Mouse (Mus musculus) left cerebral cortex, adult 11 months (tissue): ENCODE results near the gene Wnt4.

Source experiments
- DNase-seq: peaks from one replicate; pipeline ENCODE4 v3.0.0; 2022; ENCODE audit warnings: low spot score

The Wnt4 gene

DNA sequence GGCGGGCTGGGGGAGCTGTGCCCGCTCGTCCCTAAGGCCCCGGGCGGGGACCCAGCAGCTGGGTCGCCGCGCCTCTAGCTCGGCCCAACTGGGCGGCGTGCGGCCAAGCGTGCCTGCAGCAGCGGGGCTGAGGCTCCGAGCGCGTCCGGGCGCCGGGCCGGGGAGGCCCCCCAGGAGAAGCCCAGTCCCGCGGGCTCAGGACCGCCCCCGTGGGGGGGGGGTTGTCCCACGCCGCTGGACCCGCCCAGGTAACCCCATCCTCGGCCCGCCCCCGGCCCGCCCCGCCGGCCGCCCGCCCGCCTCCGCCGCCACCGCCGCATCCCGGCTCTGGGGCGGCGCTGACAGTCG, at the start of gene Wnt4:
Gene Wnt4 (plus strand): TSS at position 324 of the 348 bp plus-strand sequence.
- DNase-seq: no peak

DNA sequence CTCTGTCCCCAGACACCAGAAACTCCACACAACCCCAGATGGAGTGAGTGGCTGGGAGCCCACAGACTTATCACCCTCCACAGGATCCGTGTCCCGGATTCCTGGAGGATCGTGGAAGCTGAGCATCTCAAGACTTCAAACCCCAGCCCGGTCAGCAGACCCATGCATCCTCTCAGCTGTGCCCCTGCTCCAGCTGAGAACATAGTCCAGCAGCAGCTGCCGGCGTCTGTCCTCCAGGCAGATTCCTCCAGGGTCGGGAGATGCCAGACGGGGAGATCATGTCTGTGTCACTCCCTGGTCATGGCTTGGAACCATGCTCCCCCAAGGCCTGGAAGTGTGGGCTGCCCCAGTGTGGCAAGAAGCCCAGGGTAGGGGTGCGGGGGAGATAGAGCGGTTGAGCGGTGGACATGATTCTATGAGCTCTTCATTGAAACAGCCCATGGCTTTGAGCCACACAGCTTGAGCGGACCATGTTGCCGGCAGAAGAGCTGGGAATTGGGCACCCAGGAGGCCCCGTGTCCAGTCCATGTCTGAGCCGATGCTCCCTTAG, 48.6 kb upstream of the Wnt4 start:
- DNase-seq: no peak

DNA sequence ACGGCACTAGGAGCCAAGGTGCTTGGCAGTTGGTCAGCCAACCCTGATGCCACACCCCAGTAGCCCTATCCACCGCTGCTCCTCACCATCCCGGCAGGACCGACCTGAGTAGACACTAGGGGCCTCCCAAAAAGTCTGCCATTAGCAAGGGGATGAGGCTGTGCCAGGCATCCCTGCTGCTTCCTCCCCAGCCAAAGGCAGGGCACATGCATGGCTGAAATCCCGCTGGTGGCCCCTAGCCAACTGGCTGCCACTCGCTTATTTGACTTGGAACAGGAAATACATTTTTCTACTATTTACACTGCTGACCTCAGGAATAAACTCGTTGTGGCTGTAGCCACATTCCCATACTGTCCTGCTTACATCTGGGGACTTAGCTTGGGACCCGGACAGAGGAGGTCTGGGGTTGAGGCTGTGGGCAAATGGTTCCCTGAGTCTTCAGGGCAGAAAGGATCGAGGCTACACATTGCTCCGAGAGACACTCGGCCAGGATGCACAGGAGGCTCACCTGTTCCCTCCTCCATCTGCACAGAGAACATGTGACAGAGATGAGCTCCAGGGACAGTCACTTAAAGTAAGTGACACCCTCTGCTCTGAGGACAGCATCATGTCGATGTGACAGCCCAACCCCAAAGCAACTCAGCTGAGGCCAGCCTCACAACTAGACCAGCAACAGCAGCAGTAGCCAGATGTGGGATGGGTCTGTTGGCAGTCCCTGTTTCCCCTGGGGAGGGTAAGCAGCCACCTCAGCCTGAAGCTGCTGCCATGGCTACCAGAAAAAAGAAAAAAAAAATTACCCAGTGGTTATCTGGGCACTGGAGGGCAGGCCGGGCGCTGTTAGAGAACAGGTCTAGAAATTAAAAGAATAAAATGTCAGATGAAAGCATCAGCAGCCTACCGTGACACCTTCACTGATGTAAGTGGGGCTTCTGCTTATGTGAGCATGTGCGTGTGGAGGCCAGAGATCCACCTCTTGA, 45.5 kb upstream of the Wnt4 start:
- DNase-seq: no peak

DNA sequence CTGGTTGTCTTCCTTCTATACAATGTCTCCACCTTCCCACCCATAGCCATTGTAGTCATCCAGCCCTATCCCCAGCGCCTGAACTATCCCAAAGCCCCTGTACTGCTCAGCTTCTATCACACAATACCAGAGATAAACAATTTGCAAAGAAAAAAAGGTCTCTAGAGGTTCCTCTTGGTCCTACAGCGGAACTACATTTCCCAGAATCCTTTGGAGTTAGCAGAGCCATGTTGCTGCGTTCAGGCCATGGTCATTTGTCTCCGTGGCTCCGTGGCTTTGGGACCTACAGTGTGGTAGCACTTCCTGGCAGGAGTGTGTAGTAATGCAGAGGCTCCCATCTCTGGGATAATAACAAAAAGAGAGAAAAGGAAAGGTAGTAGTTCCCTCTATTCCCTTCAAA, 43.7 kb upstream of the Wnt4 start:
- no peak for DNase-seq

GRCm38 (mm10) chr4:137234444-137234843, 42.8 kb upstream of the Wnt4 start:
- DNase-seq: no peak

DNA sequence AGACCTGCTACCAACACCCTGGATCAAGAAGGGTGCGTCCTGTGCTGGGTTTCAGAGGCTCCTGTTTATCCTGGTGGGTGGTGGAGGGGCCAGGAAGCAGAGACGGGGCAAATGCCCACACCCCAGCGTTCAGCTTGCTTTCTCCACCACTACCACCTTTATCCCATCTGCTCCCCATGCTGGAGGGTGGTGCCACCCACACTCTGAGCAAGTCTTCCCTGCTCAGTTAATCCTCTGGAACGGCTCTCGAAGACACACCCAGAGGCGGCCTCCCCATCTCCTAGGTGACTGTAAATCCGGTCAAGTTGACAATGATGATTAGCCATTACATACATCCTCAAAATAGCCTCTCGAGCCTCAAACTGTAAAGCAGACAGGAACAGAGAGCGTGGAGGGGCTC, 41.9 kb upstream of the Wnt4 start:
- DNase-seq: no peak

DNA sequence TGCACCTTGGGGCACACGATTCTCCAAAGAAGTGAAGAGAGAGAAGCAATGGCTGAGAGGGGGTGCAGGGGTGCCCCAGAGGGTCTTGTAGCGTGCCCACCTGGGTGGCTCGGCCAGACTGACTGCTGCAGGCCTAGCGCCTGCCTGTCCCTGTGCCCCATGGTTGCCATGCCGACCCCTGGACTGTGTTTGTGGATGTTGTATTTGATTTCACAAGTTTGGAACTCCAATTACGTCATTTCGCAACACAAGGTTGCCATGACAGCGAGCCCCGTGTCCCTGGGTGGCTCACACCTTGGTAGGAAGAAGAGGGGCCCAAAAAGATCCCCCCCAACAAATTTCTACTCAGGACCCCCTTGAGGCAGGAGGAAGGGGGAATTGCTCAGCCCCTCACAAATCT, 32.4 kb upstream of the Wnt4 start:
- DNase-seq: no peak

DNA sequence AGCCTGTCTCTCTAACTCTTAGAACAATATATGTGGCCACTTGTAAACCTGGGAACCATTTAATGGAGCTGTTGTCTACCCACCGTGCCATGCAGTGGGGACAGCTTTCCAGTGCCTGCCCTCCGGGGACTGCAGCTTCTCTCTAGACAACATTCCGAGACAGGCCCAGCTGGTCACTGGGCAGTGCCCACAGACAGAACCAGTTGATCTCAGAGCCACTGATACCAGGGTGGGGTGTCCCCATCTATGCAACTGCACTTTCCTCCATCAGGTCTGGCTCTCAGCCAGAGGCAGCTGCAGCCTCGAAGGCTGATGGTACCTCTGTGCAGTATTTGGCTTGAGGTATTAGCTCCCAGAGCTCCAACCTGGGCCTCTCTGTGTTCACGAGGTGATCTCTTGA, 27.0 kb upstream of the Wnt4 start:
- no peak for DNase-seq

GRCm38 (mm10) chr4:137250849-137251248, 26.4 kb upstream of the Wnt4 start:
- DNase-seq: no peak

DNA sequence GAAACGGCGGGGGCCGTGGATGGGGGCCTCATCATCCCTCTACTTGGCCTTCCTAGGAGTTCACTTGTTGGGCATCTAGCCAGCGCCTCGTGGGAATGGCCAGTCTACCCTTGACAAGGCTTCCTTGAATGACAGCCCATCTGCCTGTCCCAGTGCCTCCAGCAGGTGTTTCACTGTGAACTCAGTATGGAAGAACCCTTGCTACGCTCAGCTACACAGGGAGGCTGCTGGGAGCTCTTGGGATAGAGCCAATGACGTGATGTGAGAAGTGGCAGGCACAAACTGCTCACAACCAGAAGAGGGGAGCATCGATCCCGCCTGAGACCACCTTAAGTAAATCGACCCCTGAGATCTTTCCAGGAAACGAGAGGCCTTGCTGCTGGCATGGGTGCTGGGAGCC, 23.7 kb upstream of the Wnt4 start:
- DNase-seq: no peak

DNA sequence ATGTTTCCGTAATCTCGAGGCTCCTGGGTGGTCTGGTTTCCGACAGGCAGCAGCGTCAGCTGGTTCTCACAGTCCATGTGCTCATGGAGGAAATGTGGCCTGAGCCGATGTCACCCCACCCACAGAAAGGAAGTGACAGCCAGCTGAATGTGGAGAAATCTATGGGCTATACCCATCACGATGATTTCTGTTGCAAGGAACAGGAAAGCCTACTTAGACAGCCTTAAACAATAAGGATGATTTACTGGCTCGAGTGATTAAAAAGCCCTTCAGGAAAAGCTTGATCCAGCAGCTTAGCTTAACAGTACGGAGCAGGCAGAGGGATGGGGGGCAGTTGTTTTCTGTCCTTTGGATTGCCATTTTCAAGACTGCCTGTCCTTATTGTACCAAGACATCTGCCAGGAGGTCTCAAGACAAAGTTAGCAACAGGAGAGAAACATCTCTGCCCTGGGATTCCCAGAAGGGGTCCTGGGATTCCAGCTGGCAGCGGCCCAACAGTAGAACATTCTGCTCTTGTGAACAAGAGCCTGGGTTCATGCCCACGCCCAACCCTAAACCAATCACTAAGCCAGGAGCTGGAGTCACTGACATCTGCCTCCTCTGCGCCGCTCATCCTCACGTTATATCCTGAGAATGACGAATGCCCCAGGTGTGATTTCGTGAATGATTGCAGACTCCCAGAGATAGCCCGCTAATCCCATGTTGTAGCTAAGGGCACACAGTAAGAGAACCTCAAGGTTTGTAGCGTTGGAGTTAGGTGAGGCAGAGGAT, 22.9 kb upstream of the Wnt4 start:
- no peak for DNase-seq

DNA sequence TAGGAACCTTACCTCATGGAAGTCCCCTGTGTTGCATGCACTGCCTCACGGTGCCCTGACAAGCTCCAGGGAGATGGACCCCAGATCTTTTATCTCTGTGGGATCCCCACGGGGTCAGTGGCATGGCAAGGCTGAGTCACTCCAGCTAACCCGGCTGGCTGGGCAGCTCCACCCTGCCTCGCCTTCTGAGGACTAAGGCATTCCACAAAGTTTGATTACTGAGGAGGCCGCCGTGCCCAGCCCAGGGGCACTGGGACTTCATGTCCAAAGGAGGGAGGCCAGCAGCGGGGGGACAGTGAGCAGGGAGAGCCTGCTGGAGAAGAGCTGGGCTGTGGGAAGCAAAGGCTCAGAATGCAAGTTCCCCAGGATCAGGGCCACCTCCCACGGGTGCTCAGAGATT, 21.7 kb upstream of the Wnt4 start:
- DNase-seq: no peak

GRCm38 (mm10) chr4:137261826-137262225, 15.5 kb upstream of the Wnt4 start:
- no peak for DNase-seq

GRCm38 (mm10) chr4:137264066-137264465, 13.2 kb upstream of the Wnt4 start:
- DNase-seq: no peak

GRCm38 (mm10) chr4:137265116-137265515, 12.2 kb upstream of the Wnt4 start:
- DNase-seq: no peak

DNA sequence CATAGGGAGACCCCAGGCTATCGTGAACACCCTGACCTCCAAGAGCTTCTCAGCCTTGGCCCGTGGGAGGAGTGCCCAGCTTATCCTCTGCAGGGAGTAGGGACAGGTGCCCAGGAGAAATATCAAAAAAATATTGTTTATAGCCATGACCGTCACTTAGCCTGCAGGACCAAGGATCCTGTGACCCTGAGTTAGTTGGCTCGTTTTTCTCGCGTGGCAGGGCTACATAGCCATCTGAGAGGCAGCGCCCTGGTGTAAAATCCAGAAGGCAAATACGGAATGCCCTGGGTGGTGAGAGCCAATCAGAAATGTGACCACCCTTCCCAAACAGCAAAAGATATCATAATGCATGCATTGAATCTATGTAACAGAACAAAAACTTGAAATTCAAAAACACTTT, 8.7 kb upstream of the Wnt4 start:
- DNase-seq: no peak

- no peak for DNase-seq
Measured at GRCm38 (mm10) chr4:137271856-137272255, 5.4 kb upstream of the Wnt4 start.

GRCm38 (mm10) chr4:137274304-137274703, 3.0 kb upstream of the Wnt4 start:
- no peak for DNase-seq

DNA sequence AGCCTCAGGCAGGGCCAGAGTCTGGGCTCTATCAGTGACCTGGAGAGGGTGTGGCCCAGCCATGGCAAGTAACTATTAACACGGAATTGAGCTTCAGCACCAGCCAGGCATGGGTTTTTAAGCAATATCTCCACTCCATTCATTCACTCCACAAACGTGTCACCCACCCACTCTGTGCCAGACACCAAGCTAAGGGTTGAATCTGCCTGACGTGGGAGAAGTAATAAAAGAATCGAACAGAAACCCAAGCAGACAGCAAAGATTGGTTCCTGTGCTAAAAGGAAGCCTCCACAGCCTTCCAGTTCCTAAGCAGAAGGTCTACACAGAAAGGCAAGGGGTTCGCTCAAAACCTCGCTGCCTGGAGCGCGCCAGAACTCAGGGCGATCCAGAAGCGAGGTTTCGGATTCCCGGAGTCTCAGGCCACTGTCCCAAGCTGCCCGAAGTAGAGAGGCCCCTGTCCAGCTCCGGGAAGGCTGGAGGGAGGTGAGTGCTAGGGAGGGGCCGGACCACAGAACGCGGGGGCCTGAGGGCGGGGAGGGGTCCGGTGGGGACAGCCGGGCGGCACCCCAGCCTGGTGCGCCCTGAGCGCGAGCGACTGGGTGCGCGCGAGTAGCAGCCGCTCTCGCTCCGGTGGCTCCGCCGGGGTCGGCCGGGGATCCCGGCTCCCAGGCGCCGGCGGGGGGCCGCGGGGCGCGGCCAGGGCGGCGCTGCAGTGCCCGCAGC, 685 bp upstream of the Wnt4 start:
- no peak for DNase-seq

DNA sequence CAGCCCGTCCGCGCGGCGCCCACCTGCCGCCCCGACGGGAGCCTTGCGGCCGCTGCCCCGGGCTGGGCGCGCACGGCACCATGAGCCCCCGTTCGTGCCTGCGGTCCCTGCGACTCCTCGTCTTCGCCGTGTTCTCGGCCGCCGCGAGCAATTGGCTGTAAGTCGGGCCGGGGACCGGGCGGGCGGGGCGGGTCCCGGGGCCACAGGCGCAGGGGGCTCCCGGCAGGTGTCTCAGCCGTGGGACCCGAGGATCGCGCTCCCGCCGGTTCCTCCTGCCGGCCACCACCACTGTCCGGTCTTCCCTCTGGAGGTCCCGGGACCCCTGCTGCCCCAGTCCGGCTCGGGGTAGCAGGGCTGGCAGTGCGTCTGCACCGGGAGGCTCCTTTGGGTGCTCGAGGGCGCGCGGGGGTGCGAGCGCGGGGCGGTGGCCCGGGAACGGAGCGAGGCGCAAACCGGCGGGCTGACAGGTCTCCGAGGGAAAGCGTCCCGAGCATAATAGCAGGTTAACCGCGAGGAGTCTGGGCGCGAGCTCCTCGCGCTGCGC, 383 bp downstream of the Wnt4 start:
- DNase-seq: no peak

- no peak for DNase-seq
Measured at GRCm38 (mm10) chr4:137278144-137279040, 1.1 kb downstream of the Wnt4 start.
